Mouse (Mus musculus) ES-E14 (cell line): Measurements from ENCODE around the gene Fsd1. TPM values are rescaled to one million over a fixed set of nuclear protein-coding genes. Genes with fewer than 3 reads are reported as not detected.

Experiments used
- DNase-seq: peaks from one replicate; pipeline ENCODE4 v3.0.0-alpha.2; 2013; ENCODE audit warnings: low read depth, low spot score
- H3K27ac ChIP-seq: 2 replicates; pipeline ENCODE4 v1.5.1; 2012; ENCODE audit warnings: low read depth, mild to moderate bottlenecking, low read length, moderate library complexity, mixed read lengths; ENCODE audit not compliant: poor library complexity, insufficient read depth, severe bottlenecking
- H3K36me3 ChIP-seq: 2 replicates; pipeline ENCODE4 v1.6.1; 2012; ENCODE audit warnings: mild to moderate bottlenecking, low read length, moderate library complexity, mixed read lengths; ENCODE audit not compliant: control insufficient read depth, poor library complexity, insufficient read depth, severe bottlenecking
- H3K4me1 ChIP-seq, 2 experiments: fragments of 150-350 bp in 1 of 2; sonication (generic) in 1 of 2; 2 replicates each; pipeline ENCODE4 v1.6.1; 2012; ENCODE audit warnings: low read length in 2 of 2, mild to moderate bottlenecking in 1 of 2, mixed read lengths in 1 of 2; ENCODE audit not compliant: control insufficient read depth in 2 of 2, insufficient read depth in 2 of 2, poor library complexity in 1 of 2
- H3K4me3 ChIP-seq, 2 experiments: fragments of 150-350 bp in 1 of 2; sonication (generic) in 1 of 2; 2 replicates each; pipeline ENCODE4 v1.5.1; 2012; ENCODE audit warnings: low read length in 2 of 2, low read depth in 1 of 2, mild to moderate bottlenecking in 1 of 2, mixed read lengths in 1 of 2; ENCODE audit not compliant: insufficient read depth in 1 of 2, poor library complexity in 1 of 2, severe bottlenecking in 1 of 2
- H3K9ac ChIP-seq: 2 replicates; pipeline ENCODE4 v1.6.1; 2012; ENCODE audit warnings: low read depth, mild to moderate bottlenecking, low read length, mixed read lengths; ENCODE audit not compliant: poor library complexity, insufficient read depth, severe bottlenecking
- H3K9me3 ChIP-seq: fragments of 150-350 bp; sonication (generic); 2 replicates; pipeline ENCODE4 v1.6.1; 2012; ENCODE audit warnings: low read depth, mild to moderate bottlenecking, low read length; ENCODE audit not compliant: control insufficient read depth, insufficient read depth
- CHD2 ChIP-seq: IDR thresholded peaks from 2 replicates; pipeline ENCODE4 v1.6.1; 2014; ENCODE audit warnings: mild to moderate bottlenecking, low read depth, low read length, inconsistent platforms
- HCFC1 ChIP-seq: IDR thresholded peaks from 2 replicates; pipeline ENCODE4 v1.6.1; 2012; ENCODE audit warnings: low read length, inconsistent platforms, borderline replicate concordance; ENCODE audit not compliant: insufficient read depth
- MAFK ChIP-seq: IDR thresholded peaks from 2 replicates; pipeline ENCODE4 v1.6.1; 2014; ENCODE audit warnings: mild to moderate bottlenecking, low read depth, low read length, inconsistent platforms; ENCODE audit not compliant: insufficient read depth
- ZC3H11A ChIP-seq: IDR thresholded peaks from 2 replicates; pipeline ENCODE4 v1.6.1; 2012; ENCODE audit warnings: low read depth, mild to moderate bottlenecking, inconsistent platforms, low read length, borderline replicate concordance
- ZNF384 ChIP-seq: IDR thresholded peaks from 2 replicates; pipeline ENCODE4 v1.6.1; 2012; ENCODE audit warnings: low read depth, low read length, inconsistent platforms
- in situ Hi-C, 2 experiments: fragments of 600-800 bp; cut with MboI; formaldehyde crosslinking; loops; one replicate each; pipeline ENCODE4 v1.15.1; 2025; ENCODE audit warnings: low sequenced_read_pairs in 2 of 2, inconsistent platforms in 1 of 2; ENCODE audit not compliant: unreplicated experiment in 2 of 2
- total RNA-seq: library from RNA; depleted of rRNA; stranded (reverse); fragments of 300-350 nt; gene quantifications from 2 replicates; pipeline ENCODE4 v1.2.3, GENCODE M21; 2012

Fsd1 gene
- total RNA-seq, 1 experiment, result 24.2 TPM

GRCm38 (mm10) chr17:56016382-56016781 lies 30.1 kb downstream of the Fsd1 start:
- no peak for DNase-seq
- H3K4me1 ChIP-seq, result peaks cover 0 to 2% of the 10 kb centered on the region in 2 experiments; a peak in 1 of 4 replicates

GRCm38 (mm10) chr17:56016793-56017785 lies 30.8 kb downstream of the Fsd1 start:
- Histone ChIP-seq H3K4me3 (no peak overlapping the region), H3K9me3 (no peaks in the 10 kb centered on the region), H3K9ac (no peak overlapping the region), H3K36me3 (peaks cover 55% of the 10 kb centered on the region), H3K4me1 (peaks cover 0 to 2% of the 10 kb centered on the region in 2 experiments; a peak in 1 of 4 replicates), H3K27ac (no peak overlapping the region)
- TF ChIP-seq CHD2 (no peak), ZC3H11A (no peak), MAFK (no peak), ZNF384 (no peak)
- no peak for DNase-seq
- in situ Hi-C loops, result no loop called here

More at GRCm38 (mm10) chr17:56016382-56016781, 30.1 kb downstream of the Fsd1 start:
- TF ChIP-seq CHD2 (no peak), HCFC1 (no peak), ZC3H11A (no peak), ZNF384 (no peak), MAFK (no peak)
- Histone ChIP-seq H3K36me3 (peaks cover 61% of the 10 kb centered on the region), H3K9ac (no peak overlapping the region), H3K27ac (no peak overlapping the region), H3K4me3 (no peak overlapping the region), H3K9me3 (no peaks in the 10 kb centered on the region)
- in situ Hi-C loops, result no loop called here

GRCm38 (mm10) chr17:56017848-56018247 lies 31.5 kb downstream of the Fsd1 start:
- in situ Hi-C loops, result no loop called here

GRCm38 (mm10) chr17:56018347-56019131 lies 32.2 kb downstream of the Fsd1 start:
- no peak for TF ChIP-seq ZNF384
- TF ChIP-seq MAFK, result no peak
- TF ChIP-seq CHD2, result no peak
- no peak for TF ChIP-seq ZC3H11A
- TF ChIP-seq HCFC1, result no peak
- in situ Hi-C loops, result no loop called here
- no peak overlapping the region for H3K9ac ChIP-seq
- no peak overlapping the region for H3K27ac ChIP-seq
- peaks cover 0 to 2% of the 10 kb centered on the region in 2 experiments; a peak in 1 of 4 replicates for H3K4me1 ChIP-seq
- no peaks in the 10 kb centered on the region for H3K9me3 ChIP-seq
- no peak for DNase-seq
- no peak overlapping the region for H3K4me3 ChIP-seq
- peaks cover 51% of the 10 kb centered on the region for H3K36me3 ChIP-seq

More at GRCm38 (mm10) chr17:56017848-56018247, 31.5 kb downstream of the Fsd1 start:
- Histone ChIP-seq H3K36me3 (peaks cover 51% of the 10 kb centered on the region), H3K9me3 (no peaks in the 10 kb centered on the region), H3K27ac (no peak overlapping the region), H3K4me1 (peaks cover 0 to 2% of the 10 kb centered on the region in 2 experiments; a peak in 1 of 4 replicates), H3K4me3 (no peak overlapping the region), H3K9ac (no peak overlapping the region)
- no peak for DNase-seq
- no peak for TF ChIP-seq HCFC1
- no peak for TF ChIP-seq MAFK
- TF ChIP-seq ZNF384, result no peak
- no peak for TF ChIP-seq CHD2
- no peak for TF ChIP-seq ZC3H11A
